Mouse (Mus musculus) cortical plate, adult 2 months (tissue): Measurements from ENCODE around the gene Moxd1.

ENCODE experiments used
- CTCF ChIP-seq: fragments of 200-500 bp; IDR thresholded peaks from 2 replicates; pipeline ENCODE4 v1.5.1; 2011; ENCODE audit warnings: mild to moderate bottlenecking, control low read depth, low read length; ENCODE audit not compliant: insufficient read depth; ENCODE audit errors: extremely low read depth
- POLR2A ChIP-seq: fragments of 200-500 bp; IDR thresholded peaks from 2 replicates; pipeline ENCODE4 v1.6.1; 2011; ENCODE audit warnings: mild to moderate bottlenecking, low read length, control low read depth; ENCODE audit not compliant: insufficient read depth; ENCODE audit errors: extremely low read depth

DNA sequence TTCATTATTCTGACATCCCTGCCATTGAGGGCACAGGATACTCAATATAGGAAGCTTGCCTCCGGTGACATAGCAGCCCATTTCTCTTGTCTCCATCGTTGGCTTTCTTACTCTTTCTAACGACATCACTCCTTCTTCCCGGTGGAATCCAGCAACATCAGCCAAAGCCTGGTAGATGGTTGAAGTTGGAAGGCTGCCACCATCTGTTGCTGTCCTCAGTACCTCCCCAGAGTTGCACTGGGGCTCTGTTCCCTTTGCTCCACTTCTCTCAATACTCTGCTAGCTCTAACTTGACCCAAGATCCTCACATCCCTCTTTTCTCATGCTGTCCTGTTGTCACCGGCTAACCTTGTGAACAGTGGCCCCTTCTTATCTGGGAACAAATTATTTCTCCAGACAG lies 2.4 kb upstream of the Moxd1 start:
- no peak for TF ChIP-seq CTCF
- TF ChIP-seq POLR2A, result no peak
